Mouse (Mus musculus) megakaryocyte, adult 5-6 weeks (primary cell): ENCODE results near the gene Rbm34. TPM values are rescaled to one million over a fixed set of nuclear protein-coding genes. Genes with fewer than 3 reads are reported as not detected.
A peak's percentile ranks its signal among the peaks of the same experiment; 100 is the strongest.

ENCODE experiments used
- ATAC-seq: 2 replicates; pipeline ENCODE4 v1.8.0; 2016; ENCODE audit warnings: mild to moderate bottlenecking, inconsistent platforms; ENCODE audit not compliant: poor library complexity, severe bottlenecking
- total RNA-seq, 2 experiments: library from RNA; stranded (forward) in 1 of 2; stranded (reverse) in 1 of 2; fragments of 153-499, 151-499 nt in 1 of 2; fragments of 221-1000, 200-1000 nt in 1 of 2; gene quantifications; 2 replicates each; pipeline versions ENCODE4 v1.2.3 to v1.2.4; 2015 to 2017

The Rbm34 gene
- total RNA-seq, 2 experiments from 2014 or later: 28.2 to 32.9 TPM

GRCm38 (mm10) chr8:126962871-126963270 lies 8.0 kb downstream of the Rbm34 start:
- ATAC-seq: no peak

GRCm38 (mm10) chr8:126961516-126961915 lies 9.4 kb downstream of the Rbm34 start:
- ATAC-seq: no peak

- ATAC-seq: no peak
These were observed 18.8 kb downstream of the Rbm34 start for GRCm38 (mm10) chr8:126951900-126952636.

- no peak for ATAC-seq
These were observed 21.3 kb downstream of the Rbm34 start for GRCm38 (mm10) chr8:126949527-126949926.

- no peak for ATAC-seq
These were observed 24.4 kb downstream of the Rbm34 start for GRCm38 (mm10) chr8:126946444-126946843.

GRCm38 (mm10) chr8:126945730-126946163 lies 25.1 kb downstream of the Rbm34 start, which contains the start of gene Tomm20:
TSS of gene Tomm20 (minus strand) at chr8:126945844.
- ATAC-seq: peak; percentile 94

- peak; percentile 28 for ATAC-seq
These were observed 25.8 kb downstream of the Rbm34 start for GRCm38 (mm10) chr8:126944781-126945691.

- ATAC-seq: no peak
These were observed 27.3 kb downstream of the Rbm34 start for GRCm38 (mm10) chr8:126943565-126943964.

- no peak for ATAC-seq
These were observed 33.5 kb downstream of the Rbm34 start for GRCm38 (mm10) chr8:126937337-126937736.

GRCm38 (mm10) chr8:126935932-126936331 lies 34.9 kb downstream of the Rbm34 start:
- ATAC-seq: 0 out of 2 replicates have a peak, but pooled peaks have one; percentile 37

- no peak for ATAC-seq
These were observed 35.5 kb downstream of the Rbm34 start for GRCm38 (mm10) chr8:126935387-126935786.

GRCm38 (mm10) chr8:126932656-126933055 lies 38.2 kb downstream of the Rbm34 start:
- no peak for ATAC-seq

GRCm38 (mm10) chr8:126932249-126932648 lies 38.6 kb downstream of the Rbm34 start:
- ATAC-seq: no peak

- ATAC-seq: no peak
These were observed 39.2 kb downstream of the Rbm34 start for GRCm38 (mm10) chr8:126931720-126932119.

- peak; percentile 88 for ATAC-seq
These were observed 41.2 kb downstream of the Rbm34 start for GRCm38 (mm10) chr8:126929607-126930161.

- ATAC-seq: no peak
These were observed 41.9 kb downstream of the Rbm34 start for GRCm38 (mm10) chr8:126928755-126929505.

GRCm38 (mm10) chr8:126928028-126928427 lies 42.8 kb downstream of the Rbm34 start:
- ATAC-seq: no peak

GRCm38 (mm10) chr8:126927058-126927457 lies 43.8 kb downstream of the Rbm34 start:
- ATAC-seq: no peak

GRCm38 (mm10) chr8:126922981-126923380 lies 47.9 kb downstream of the Rbm34 start:
- no peak for ATAC-seq

GRCm38 (mm10) chr8:126921432-126921831 lies 49.4 kb downstream of the Rbm34 start:
- no peak for ATAC-seq

GRCm38 (mm10) chr8:126920845-126921244 lies 50.0 kb downstream of the Rbm34 start:
- ATAC-seq: peak; percentile 99
